Mouse (Mus musculus): ENCODE measurements around the gene Slc22a1.

GRCm38 (mm10) chr17:12678261-12678660, 2.6 kb upstream of the Slc22a1 start:
- no peak for TF ChIP-seq CTCF (IDR thresholded peaks at IDR 0.05; ENCODE audit: extremely low read depth, insufficient read length, insufficient replicate concordance, low read depth, low read length)
- no peak for TF ChIP-seq POLR2A (IDR thresholded peaks at IDR 0.05; ENCODE audit: low read depth, low read length)

Measured in small intestine, adult 2 months (tissue).